Mouse (Mus musculus): Measurements from ENCODE around the gene Sh3gl2. TPM values are rescaled to one million over a fixed set of nuclear protein-coding genes. Genes with fewer than 3 reads are reported as not detected.

Sh3gl2 gene
- total RNA-seq, 2 experiments from 2014 or later = 0.84 to 1.1 TPM

DNA sequence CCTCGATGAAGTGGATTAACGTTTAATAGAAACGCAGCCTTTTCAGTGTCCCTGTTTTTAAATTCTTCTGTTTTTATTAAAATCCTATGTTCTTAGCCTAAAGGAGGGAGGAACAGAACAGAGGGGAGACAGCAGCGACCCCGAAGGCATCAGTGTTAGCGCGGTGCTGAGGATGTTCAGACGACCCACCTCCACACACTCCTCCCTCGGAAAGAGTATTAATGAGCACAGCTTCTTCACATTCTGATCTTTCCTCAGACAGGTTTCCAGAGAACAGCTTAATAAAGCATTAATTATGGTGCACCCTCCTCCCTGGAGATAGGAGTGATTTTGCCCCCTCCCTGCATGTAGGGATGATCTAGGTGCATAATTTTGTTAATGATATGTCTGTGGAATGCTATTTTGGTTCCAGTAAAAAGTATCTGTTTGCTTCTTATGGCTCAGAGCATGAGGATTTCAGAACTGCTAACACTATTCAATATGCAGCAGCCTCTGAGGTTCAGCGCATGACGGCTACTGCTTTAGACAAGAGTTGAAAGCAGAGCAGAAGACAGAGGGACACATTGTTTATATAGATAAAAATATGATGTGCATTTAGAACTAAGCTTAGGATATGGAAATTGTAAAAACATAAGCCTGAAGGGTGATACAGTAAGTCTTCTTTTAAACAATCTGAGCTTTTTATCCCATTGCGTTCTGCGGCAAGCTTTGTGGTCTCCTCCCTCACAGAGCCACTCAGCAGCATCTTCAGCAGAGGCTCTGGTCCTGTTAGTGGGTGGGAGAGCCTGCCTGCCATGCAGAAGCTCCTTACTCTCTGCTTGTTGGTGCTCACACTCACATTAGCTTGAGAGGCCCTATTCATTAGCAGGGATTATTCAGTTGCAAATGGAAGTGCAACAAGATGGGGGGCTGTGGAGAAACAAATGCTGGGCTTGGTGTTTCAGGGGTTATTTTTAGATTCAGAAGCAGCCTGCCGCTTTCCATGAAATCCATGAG, 27.8 kb downstream of the Sh3gl2 start:
- DNase-seq = no peak

DNA sequence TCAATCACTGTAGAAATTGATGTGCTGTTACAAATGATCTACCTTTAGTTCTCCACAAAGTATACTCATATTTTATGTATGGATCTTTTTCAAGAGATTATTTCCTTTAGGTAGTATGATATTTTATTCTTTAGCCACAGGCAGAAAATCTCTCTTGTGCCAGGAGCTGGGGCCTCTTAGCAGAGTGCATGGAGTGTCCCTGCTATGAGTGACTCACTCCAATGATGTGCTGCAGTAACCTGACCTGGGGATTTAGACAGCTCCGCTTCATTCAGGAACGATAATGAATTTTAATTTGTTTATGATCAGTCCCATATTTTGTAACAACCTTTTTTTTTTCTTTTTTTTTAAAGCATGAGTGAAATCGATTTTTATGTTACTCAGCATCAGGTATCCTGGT, 36.7 kb downstream of the Sh3gl2 start:
- no peak for DNase-seq

DNA sequence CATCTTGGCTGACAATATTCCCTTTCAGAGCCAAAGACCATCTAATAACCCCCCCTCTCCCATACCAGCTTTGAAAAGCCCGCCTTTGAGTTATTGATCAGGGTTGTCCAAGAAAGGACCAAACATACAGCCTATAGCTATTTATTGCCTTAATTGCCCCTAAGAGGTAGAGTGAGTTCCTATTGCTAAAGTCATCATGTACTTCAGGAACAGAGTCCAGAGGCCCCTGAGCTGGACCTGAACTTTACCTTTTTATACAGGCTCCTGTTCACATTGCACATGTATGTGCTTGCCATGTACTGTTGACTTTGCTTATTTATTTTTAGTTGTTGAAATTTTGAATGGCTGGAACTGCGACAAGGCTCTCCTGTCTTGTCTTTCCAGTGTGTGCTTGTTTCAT, 37.6 kb downstream of the Sh3gl2 start:
- no peak for DNase-seq

DNA sequence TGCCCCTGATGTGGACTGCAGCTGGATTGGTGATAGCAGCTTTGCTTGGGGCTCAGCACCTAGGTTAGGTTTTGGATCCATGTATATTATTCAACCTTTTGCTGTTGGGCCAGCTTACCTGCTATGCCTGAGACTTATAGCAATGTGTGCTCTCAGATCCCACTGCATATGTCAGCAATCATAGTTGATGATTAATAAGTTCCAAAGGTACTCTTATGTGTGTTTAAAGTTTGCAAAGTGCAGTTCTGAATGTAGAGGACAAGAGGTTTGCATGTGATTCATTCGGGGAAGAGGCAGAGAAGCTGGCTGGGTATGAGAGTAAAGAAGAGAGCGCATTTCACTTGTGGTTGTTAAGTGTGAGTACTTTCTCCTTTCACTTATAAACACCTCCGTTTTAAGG, 43.7 kb downstream of the Sh3gl2 start:
- DNase-seq = no peak

GRCm38 (mm10) chr4:85250271-85250670, 45.3 kb downstream of the Sh3gl2 start:
- DNase-seq = no peak

GRCm38 (mm10) chr4:85250786-85251185, 45.9 kb downstream of the Sh3gl2 start:
- no peak for DNase-seq

- DNase-seq = no peak
Measured at GRCm38 (mm10) chr4:85255771-85256389, 51.0 kb downstream of the Sh3gl2 start.

DNA sequence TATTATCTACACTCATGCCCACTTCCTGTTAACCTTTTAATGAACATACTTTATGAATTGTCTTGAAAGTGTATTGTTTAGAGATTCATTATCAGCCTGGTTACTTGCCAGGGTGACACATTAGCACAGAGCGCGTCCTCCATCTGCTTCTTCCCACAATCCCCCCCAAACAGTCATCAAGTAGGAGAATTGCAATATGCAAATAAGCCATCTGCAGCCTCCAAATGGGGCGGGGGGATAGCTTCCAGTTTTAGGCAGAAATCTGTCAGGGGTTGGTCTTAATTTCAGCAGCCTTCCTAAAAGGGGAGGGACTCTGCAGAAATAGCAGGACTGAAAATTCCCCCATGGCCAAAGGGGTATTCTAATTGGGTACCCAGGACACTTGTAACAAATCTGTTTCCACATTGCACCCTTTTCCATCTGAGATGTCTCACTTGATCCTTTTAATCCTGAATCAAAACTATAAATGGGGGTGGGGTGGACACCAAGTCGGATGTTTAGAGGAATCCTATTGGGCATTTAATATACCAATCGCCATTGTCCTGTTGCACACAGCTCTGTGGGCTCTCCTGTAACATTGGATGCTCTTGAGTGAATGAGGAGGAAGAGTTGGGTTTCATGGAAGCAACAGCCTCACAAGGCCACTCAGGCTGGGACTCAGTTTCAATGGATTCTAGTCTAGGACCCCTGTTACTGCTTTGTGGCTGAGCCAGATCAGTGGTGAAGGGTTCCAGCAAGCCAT, 51.7 kb downstream of the Sh3gl2 start:
- DNase-seq = no peak

- DNase-seq = no peak
Measured at GRCm38 (mm10) chr4:85257771-85258341, 52.9 kb downstream of the Sh3gl2 start.

DNA sequence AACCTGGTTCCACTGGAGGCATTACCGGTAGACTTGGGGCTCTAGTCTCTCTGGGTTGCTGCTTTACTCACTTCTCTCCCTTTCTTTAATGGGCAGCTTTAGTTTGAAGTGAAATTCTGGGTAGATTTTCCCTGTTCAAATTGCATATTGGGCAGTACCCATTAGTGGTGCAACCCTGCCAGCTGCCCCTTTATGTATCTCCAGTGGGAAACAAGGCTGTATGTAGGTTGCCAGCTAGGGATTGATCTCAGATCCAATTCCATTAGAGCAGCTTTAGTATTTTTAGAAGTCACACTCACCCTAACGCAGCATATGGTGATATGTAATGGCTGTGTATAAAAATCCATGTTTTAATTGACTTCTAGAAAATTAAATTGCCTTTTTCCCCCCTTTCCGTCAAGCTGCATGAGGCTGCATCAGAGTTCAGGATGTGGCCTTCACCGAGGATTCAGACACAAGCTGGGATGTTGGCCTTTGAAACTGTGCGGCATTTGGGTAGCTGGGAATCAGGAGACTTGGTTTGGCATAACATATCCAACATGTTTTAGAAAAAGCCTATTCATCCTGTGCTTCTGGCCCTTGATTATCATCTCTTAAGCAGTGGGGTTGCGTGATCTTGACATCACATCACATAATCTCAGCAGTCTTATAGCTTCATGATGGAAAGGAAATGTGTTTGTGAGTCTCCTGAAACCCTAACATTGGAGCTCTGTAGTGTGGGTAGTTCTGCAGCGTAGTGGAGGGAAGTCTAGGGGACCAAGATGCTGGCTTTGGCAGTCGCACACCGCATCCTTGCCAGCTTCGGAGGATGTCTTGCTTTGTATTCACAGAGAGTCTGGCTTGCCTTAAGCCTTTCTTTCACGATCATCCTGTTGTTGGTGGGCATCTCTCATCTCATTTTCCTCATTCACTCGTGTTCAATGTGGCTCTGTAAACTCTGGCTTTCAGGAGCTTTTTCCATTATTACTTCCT, 56.0 kb downstream of the Sh3gl2 start:
- DNase-seq = no peak

- no peak for DNase-seq
Measured at GRCm38 (mm10) chr4:85262146-85262545, 57.2 kb downstream of the Sh3gl2 start.

DNA sequence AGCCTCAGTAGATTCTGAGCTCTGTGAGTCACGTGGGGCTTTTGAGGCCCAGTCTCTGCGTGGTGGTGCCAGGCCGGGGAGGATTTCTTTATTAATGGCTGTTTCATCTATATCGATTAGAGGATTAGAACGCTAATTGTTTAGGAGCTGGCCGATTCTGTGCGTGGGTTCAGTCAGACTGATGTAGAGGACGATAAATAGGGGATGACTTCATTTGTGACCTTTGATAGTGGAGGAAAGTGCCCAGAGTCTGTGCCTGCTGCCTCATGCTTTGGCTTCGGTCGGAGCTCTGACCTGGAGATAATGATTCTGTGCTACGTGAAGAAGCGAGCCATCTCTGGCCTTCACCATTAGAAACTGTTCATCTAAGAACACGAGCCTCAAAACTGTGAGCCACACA, 57.7 kb downstream of the Sh3gl2 start:
- DNase-seq = no peak

- no peak for DNase-seq
Measured at GRCm38 (mm10) chr4:85267456-85267855, 62.5 kb downstream of the Sh3gl2 start.

- DNase-seq = no peak
Measured at GRCm38 (mm10) chr4:85272877-85273276, 68.0 kb downstream of the Sh3gl2 start.

- DNase-seq = no peak
Measured at GRCm38 (mm10) chr4:85273452-85273851, 68.5 kb downstream of the Sh3gl2 start.

GRCm38 (mm10) chr4:85283151-85283550, 78.2 kb downstream of the Sh3gl2 start:
- DNase-seq = no peak

DNA sequence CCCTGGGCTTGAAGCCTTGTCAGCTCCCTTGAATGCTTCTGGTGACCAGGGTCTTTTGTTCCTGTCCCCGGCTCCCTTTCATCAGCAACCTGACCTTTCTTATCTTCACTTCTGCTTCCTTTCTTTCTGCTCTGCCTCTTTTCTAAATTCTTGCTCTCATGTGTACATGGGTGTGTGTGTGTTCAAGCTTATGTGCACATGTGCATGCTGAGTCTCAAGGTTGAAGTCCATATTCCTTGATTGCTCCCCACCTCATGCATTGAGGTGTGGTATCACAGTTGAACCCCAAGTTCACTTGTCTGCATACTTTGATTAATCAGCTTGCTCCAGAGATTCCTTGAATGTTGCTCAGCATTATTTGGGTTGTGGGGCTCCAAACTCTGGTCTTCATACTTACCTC, 85.1 kb downstream of the Sh3gl2 start:
- DNase-seq = no peak

GRCm38 (mm10) chr4:85291296-85291695, 86.4 kb downstream of the Sh3gl2 start:
- no peak for DNase-seq

DNA sequence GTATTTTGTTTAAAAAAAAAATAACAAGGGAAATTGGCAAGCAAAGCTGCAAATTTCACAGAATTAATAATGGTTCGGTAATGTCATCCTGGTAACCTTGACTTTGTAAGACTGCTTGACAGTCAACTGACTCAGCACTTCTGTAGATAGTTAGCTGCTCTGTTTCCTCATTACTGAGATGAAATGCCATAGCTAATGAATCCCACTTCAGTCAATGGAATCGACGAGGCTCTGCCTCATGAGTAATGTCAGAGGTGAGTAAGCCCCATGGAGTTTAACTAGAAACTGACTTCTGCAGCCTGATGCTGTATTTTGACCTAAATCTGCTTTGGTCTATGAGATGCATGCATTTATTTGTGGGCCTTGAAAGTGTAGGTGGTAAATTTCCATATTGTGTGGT, 88.4 kb downstream of the Sh3gl2 start:
- DNase-seq = no peak

GRCm38 (mm10) chr4:85300610-85301405, 95.9 kb downstream of the Sh3gl2 start:
- DNase-seq = no peak
